Mouse (Mus musculus): ENCODE results near the gene Ism1. TPM values are rescaled to one million over a fixed set of nuclear protein-coding genes. Genes with fewer than 3 reads are reported as not detected.

Gene Ism1
- polyA plus RNA-seq, 1 experiment from 2014 or later: 15.1 TPM

- Histone ChIP-seq H3K27ac (ENCODE audit: low read length) (no peak overlapping the region), H3K9ac (replicated peaks; ENCODE audit: low read depth) (no peak overlapping the region), H3K4me2 (replicated peaks; ENCODE audit: low read depth, low read length) (no peak overlapping the region), H3K4me3 (ENCODE audit: low read depth, low read length) (no peak overlapping the region), H3K27me3 (replicated peaks; ENCODE audit: insufficient read depth, low read length) (no peaks in the 10 kb centered on the region), H3K4me1 (ENCODE audit: insufficient read depth, low read depth, low read length) (no peaks in the 10 kb centered on the region), H3K9me3 (ENCODE audit: low read length) (no peaks in the 10 kb centered on the region), H3K36me3 (ENCODE audit: insufficient read depth, low read length) (no peaks in the 10 kb centered on the region)
- WGBS: 88% methylated on average over 6 of the region's 6 CpGs
- DNase-seq (ENCODE audit: low spot score) (no peak), ATAC-seq (no peak)
- no peak for TF ChIP-seq CTCF (IDR thresholded peaks at IDR 0.05)
- TF ChIP-seq EP300 (IDR thresholded peaks at IDR 0.05): no peak
Measured at GRCm38 (mm10) chr2:139807887-139808286, 129.9 kb downstream of the Ism1 start.

Other genes starting within 250 kb of the Ism1 start
- gene Sptlc3, start 184.3 kb upstream of the Ism1 start, polyA plus RNA-seq (2015; fragmentation: Nextera tagmentation; extraction: Ambion mirVana): 2.3 and 2.6 TPM in 2 replicates

All from lung, postnatal 0 days (tissue).